Mouse (Mus musculus): ENCODE measurements around the gene Ubr4. TPM values are rescaled to one million over a fixed set of nuclear protein-coding genes. Genes with fewer than 3 reads are reported as not detected.
"Not testable (repeated sequence)": the region's sequence is repeated elsewhere in the genome, so short reads cannot be mapped to it uniquely, and the experiment has no call there.

The Ubr4 gene
- polyA plus RNA-seq, 1 experiment, result 163 TPM

GRCm38 (mm10) chr4:139506727-139507126, 154.3 kb downstream of the Ubr4 start:
- H3K4me3 ChIP-seq (replicated peaks; ENCODE audit: extremely low read depth, low read depth, low read length), result no peak overlapping the region
- TF ChIP-seq CTCF (IDR thresholded peaks at IDR 0.05; ENCODE audit: insufficient read depth, low read length) (no peak), POLR2A (IDR thresholded peaks at IDR 0.05; ENCODE audit: borderline replicate concordance, extremely low read depth, low read depth, low read length) (no peak)
- no peak for DNase-seq
- no peaks in the 10 kb centered on the region for H3K4me1 ChIP-seq (ENCODE audit: control insufficient read depth, insufficient read depth, low read length)
- 83% methylated on average over 11 of the region's 11 CpGs for WGBS

DNA sequence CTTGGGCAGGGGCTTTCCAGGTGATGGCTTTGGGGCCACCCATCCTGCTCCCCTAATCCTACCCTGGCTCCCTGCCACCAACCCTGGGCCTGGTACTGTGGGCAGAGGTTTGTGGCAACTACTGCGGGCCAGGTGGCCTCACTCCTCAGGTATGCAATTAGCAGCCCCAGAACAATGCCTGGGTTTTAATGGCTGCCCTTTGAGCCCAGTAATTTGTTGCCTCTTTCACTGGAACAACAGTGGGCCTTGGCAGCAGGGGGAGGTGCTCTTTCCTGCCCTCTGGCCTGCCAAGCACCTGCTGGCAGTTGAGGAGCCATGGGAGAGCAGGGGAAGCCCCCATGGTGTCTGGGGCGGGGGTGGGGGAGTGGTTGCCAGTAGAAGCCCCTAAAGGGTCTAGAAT, 156.7 kb downstream of the Ubr4 start:
- TF ChIP-seq CTCF (IDR thresholded peaks at IDR 0.05; ENCODE audit: insufficient read depth, low read length) (no peak), POLR2A (IDR thresholded peaks at IDR 0.05; ENCODE audit: borderline replicate concordance, extremely low read depth, low read depth, low read length) (no peak)
- no peak for DNase-seq
- WGBS, result 86% methylated on average over 2 of the region's 2 CpGs
- no peaks in the 10 kb centered on the region for H3K4me1 ChIP-seq (ENCODE audit: control insufficient read depth, insufficient read depth, low read length)
- no peak overlapping the region for H3K4me3 ChIP-seq (replicated peaks; ENCODE audit: extremely low read depth, low read depth, low read length)

- 74% methylated on average over 2 of the region's 2 CpGs for WGBS
- H3K4me1 ChIP-seq (ENCODE audit: control insufficient read depth, insufficient read depth, low read length), result no peaks in the 10 kb centered on the region
- TF ChIP-seq POLR2A (IDR thresholded peaks at IDR 0.05; ENCODE audit: borderline replicate concordance, extremely low read depth, low read depth, low read length) (no peak), CTCF (IDR thresholded peaks at IDR 0.05; ENCODE audit: insufficient read depth, low read length) (no peak)
Measured at GRCm38 (mm10) chr4:139511557-139511956, 159.1 kb downstream of the Ubr4 start.

DNA sequence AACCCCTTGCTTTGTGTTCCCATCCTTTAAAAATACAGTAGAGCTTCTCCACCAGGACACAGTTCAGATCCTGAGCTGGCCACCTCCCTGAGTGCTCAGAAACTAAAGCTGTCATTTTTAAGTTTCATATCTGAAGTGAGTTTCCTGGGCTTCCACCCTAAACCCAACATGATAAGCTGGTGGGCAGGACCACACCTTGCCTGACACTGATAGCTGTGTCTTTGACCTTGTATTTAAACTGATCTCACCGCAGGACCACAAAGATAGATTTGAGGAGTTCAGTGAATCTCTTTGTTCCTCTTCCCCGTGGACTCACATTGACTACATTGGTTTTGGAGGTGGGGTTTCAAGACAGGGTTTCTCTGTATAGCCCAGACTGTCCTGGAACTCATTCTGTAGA, 160.6 kb downstream of the Ubr4 start:
- 79% methylated on average over 2 of the region's 2 CpGs for WGBS
- Histone ChIP-seq H3K4me1 (ENCODE audit: control insufficient read depth, insufficient read depth, low read length) (no peaks in the 10 kb centered on the region), H3K4me3 (replicated peaks; ENCODE audit: extremely low read depth, low read depth, low read length) (no peak overlapping the region)
- TF ChIP-seq POLR2A (IDR thresholded peaks at IDR 0.05; ENCODE audit: borderline replicate concordance, extremely low read depth, low read depth, low read length) (no peak), CTCF (IDR thresholded peaks at IDR 0.05; ENCODE audit: insufficient read depth, low read length) (no peak)
- DNase-seq, result no peak

More at GRCm38 (mm10) chr4:139511557-139511956, 159.1 kb downstream of the Ubr4 start:
- no peak for DNase-seq
- no peak overlapping the region for H3K4me3 ChIP-seq (replicated peaks; ENCODE audit: extremely low read depth, low read depth, low read length)

- no peaks in the 10 kb centered on the region for H3K4me1 ChIP-seq (ENCODE audit: control insufficient read depth, insufficient read depth, low read length)
- WGBS, result 56% methylated on average over 6 of the region's 6 CpGs
- no peak overlapping the region for H3K4me3 ChIP-seq (replicated peaks; ENCODE audit: extremely low read depth, low read depth, low read length)
- DNase-seq, result no peak
- TF ChIP-seq POLR2A (IDR thresholded peaks at IDR 0.05; ENCODE audit: borderline replicate concordance, extremely low read depth, low read depth, low read length) (no peak), CTCF (IDR thresholded peaks at IDR 0.05; ENCODE audit: insufficient read depth, low read length) (no peak)
Measured at GRCm38 (mm10) chr4:139519221-139519620, 166.8 kb downstream of the Ubr4 start.

GRCm38 (mm10) chr4:139521926-139522325, 169.5 kb downstream of the Ubr4 start:
- TF ChIP-seq POLR2A (IDR thresholded peaks at IDR 0.05; ENCODE audit: borderline replicate concordance, extremely low read depth, low read depth, low read length) (no peak), CTCF (IDR thresholded peaks at IDR 0.05; ENCODE audit: insufficient read depth, low read length) (no peak)
- WGBS, result 72% methylated on average over 10 of the region's 10 CpGs
- DNase-seq, result no peak

GRCm38 (mm10) chr4:139526475-139526874, 174.1 kb downstream of the Ubr4 start:
- 64% methylated on average over 12 of the region's 12 CpGs for WGBS
- H3K4me1 ChIP-seq (ENCODE audit: control insufficient read depth, insufficient read depth, low read length), result no peaks in the 10 kb centered on the region
- no peak overlapping the region for H3K4me3 ChIP-seq (replicated peaks; ENCODE audit: extremely low read depth, low read depth, low read length)
- no peak for TF ChIP-seq CTCF (IDR thresholded peaks at IDR 0.05; ENCODE audit: insufficient read depth, low read length)
- no peak for TF ChIP-seq POLR2A (IDR thresholded peaks at IDR 0.05; ENCODE audit: borderline replicate concordance, extremely low read depth, low read depth, low read length)
- DNase-seq, result no peak

More at GRCm38 (mm10) chr4:139521926-139522325, 169.5 kb downstream of the Ubr4 start:
- no peak overlapping the region for H3K4me3 ChIP-seq (replicated peaks; ENCODE audit: extremely low read depth, low read depth, low read length)
- H3K4me1 ChIP-seq (ENCODE audit: control insufficient read depth, insufficient read depth, low read length), result no peaks in the 10 kb centered on the region

- not testable (repeated sequence) for H3K4me1 ChIP-seq (ENCODE audit: control insufficient read depth, insufficient read depth, low read length); DNase-seq; H3K4me3 ChIP-seq (replicated peaks; ENCODE audit: extremely low read depth, low read depth, low read length)
- 81% methylated on average over 5 of the region's 5 CpGs for WGBS
Measured at GRCm38 (mm10) chr4:139530248-139530647, 177.8 kb downstream of the Ubr4 start, which contains the start of gene Iffo2. Gene Iffo2, plus strand, starts transcription at chr4:139530548.

DNA sequence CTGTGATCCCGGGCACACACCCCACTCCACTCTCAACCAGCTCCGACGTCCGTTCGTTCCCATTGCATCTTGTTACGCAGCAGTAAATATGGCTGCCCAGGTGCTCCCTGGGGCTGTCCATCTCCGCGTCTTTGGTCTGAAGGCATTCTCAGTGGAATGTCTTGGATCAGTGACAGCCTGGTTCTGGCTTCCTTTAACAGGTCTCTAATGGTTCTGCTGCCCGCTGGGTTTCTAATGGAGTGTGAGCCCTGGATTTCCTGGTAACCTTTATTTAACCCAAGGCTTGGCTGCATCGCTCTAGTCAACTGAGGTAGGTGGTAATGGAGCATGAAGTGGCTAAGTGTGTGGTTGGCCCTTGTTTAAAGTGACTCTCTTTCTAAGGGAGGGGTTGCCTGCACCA, 179.7 kb downstream of the Ubr4 start:
- TF ChIP-seq CTCF (IDR thresholded peaks at IDR 0.05; ENCODE audit: insufficient read depth, low read length), result no peak
- no peak for TF ChIP-seq POLR2A (IDR thresholded peaks at IDR 0.05; ENCODE audit: borderline replicate concordance, extremely low read depth, low read depth, low read length)
- H3K4me3 ChIP-seq (replicated peaks; ENCODE audit: extremely low read depth, low read depth, low read length), result no peak overlapping the region
- DNase-seq, result no peak
- H3K4me1 ChIP-seq (ENCODE audit: control insufficient read depth, insufficient read depth, low read length), result peaks cover 10% of the 10 kb centered on the region
- WGBS, result 90% methylated on average over 10 of the region's 10 CpGs

- peak; percentile 21 for DNase-seq
- Histone ChIP-seq H3K4me3 (replicated peaks; ENCODE audit: extremely low read depth, low read depth, low read length) (no peak overlapping the region), H3K4me1 (ENCODE audit: control insufficient read depth, insufficient read depth, low read length) (peaks cover 10% of the 10 kb centered on the region)
- 16% methylated on average over 12 of the region's 12 CpGs for WGBS
- no peak for TF ChIP-seq POLR2A (IDR thresholded peaks at IDR 0.05; ENCODE audit: borderline replicate concordance, extremely low read depth, low read depth, low read length)
- no peak for TF ChIP-seq CTCF (IDR thresholded peaks at IDR 0.05; ENCODE audit: insufficient read depth, low read length)
Measured at GRCm38 (mm10) chr4:139535127-139535695, 182.8 kb downstream of the Ubr4 start.
